Mouse (Mus musculus) lung, postnatal 0 days (tissue): ENCODE measurements around the gene Nr4a3. TPM values are rescaled to one million over a fixed set of nuclear protein-coding genes. Genes with fewer than 3 reads are reported as not detected.

Experiments
- ATAC-seq: fragments of 200-750 bp; cut with Nextera tagmentation; 2 replicates; pipeline ENCODE4 v1.8.0; 2017; ENCODE audit warnings: moderate library complexity
- DNase-seq: peaks from one replicate; pipeline ENCODE4 v3.0.0-alpha.2; 2016; ENCODE audit warnings: low spot score
- H3K27ac ChIP-seq: fragments of 300-500 bp; sonication (generic); 2 replicates; pipeline ENCODE4 v1.5.1; 2014; ENCODE audit warnings: antibody characterized with exemption, mild to moderate bottlenecking, low read length, mixed read lengths
- H3K27me3 ChIP-seq: fragments of 300-500 bp; sonication (generic); replicated peaks from 2 replicates; pipeline ENCODE4 v1.6.1; 2014; ENCODE audit warnings: low read length, mixed read lengths; ENCODE audit not compliant: insufficient read depth
- H3K36me3 ChIP-seq: fragments of 300-500 bp; sonication (generic); 2 replicates; pipeline ENCODE4 v1.6.1; 2014; ENCODE audit warnings: low read length, mixed read lengths; ENCODE audit not compliant: insufficient read depth
- H3K4me1 ChIP-seq: fragments of 300-500 bp; sonication (generic); 2 replicates; pipeline ENCODE4 v1.6.1; 2014; ENCODE audit warnings: antibody characterized with exemption, low read depth, low read length, mixed read lengths; ENCODE audit not compliant: insufficient read depth
- H3K4me2 ChIP-seq: fragments of 300-500 bp; sonication (generic); replicated peaks from 2 replicates; pipeline ENCODE4 v1.6.1; 2014; ENCODE audit warnings: low read depth, mild to moderate bottlenecking, low read length, moderate library complexity, mixed read lengths
- H3K4me3 ChIP-seq: fragments of 300-500 bp; sonication (generic); 2 replicates; pipeline ENCODE4 v1.5.1; 2014; ENCODE audit warnings: low read depth, low read length
- H3K9ac ChIP-seq: fragments of 300-500 bp; sonication (generic); replicated peaks from 2 replicates; pipeline ENCODE4 v1.6.1; 2014; ENCODE audit warnings: low read depth, mild to moderate bottlenecking
- H3K9me3 ChIP-seq: fragments of 300-500 bp; sonication (generic); 2 replicates; pipeline ENCODE4 v1.6.1; 2016; ENCODE audit warnings: low read length, mixed read lengths
- CTCF ChIP-seq: IDR thresholded peaks from 2 replicates; pipeline ENCODE4 v1.5.1; 2016; ENCODE audit warnings: antibody characterized with exemption, mild to moderate bottlenecking
- EP300 ChIP-seq: IDR thresholded peaks from 2 replicates; pipeline ENCODE4 v1.6.1; 2016; ENCODE audit warnings: antibody characterized with exemption, mild to moderate bottlenecking, control low read depth
- WGBS: fragments of 180-500 bp; shearing (Covaris S2); extraction: QIAGEN DNeasy Blood & Tissue Kit; methylation state at CpG from one replicate; pipeline ENCODE4 v1.1.7; 2014; 5-methylcytosine and 5-hydroxymethylcytosine counted together
- polyA plus RNA-seq: library from polyadenylated mRNA; unstranded; fragments of >200 nt; fragmentation: Nextera tagmentation; extraction: Ambion mirVana; gene quantifications from 2 replicates; pipeline ENCODE4 v1.2.1, GENCODE M21; 2015

The Nr4a3 gene
- polyA plus RNA-seq = 0.14 and 0.15 TPM in 2 replicates

DNA sequence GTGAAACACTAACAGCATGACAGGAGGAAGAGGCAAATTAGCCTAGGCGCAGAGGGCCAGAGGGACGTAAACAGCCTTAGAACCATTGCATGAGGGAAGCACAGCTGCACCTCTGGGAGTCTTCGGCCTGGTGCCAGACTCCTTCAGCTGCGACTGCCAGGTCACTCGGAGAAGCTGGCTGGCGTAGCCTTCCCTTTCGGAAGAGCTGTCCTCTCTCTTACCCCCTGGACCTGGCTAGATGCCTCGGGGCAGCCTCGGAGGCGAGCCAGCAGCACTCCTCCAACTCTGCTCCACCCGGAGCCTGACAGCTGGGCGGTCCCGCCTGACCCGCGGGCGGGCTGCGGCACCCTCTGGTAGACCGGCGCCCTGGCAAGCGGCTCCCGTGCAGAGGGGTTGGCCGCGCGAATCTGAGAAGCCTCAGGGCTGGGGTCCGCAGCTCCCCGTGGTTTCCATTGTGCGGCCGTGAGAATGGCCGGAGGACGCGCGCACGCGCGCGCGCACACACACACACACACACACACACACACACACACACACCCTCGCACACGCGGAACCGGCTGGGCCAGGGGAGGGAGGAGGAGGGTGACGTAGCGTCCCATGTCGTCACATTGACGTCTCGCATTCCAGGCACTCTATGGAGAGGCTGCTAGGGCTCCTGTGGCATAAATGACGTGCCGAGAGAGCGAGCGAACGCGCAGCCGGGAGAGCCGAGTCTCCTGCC, at the start of gene Nr4a3:
TSS of gene Nr4a3 (plus strand) at position 663 of the 721 bp plus-strand sequence.
- peak; percentile 71 for ATAC-seq
- peak within 1 kb of the TSS; percentile 33 for H3K9ac ChIP-seq

DNA sequence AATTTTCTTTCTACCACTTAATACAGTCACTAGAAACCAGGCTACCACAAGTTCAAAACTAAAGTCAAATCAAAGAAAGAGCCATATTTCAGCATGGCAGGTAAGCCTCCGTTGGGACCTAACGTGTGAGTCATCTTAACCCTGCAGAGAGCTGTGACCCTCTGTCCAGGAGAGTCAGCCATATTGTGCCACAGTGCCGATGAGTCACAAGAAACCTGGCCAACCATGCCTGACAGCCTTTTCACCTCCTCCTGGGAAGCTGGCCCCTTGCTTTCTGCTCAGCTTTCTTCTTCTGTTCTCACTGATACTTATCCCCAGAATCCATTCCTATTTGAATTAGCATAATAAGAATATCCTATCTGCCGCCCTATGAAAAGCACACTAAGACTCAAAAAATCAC, 42.0 kb upstream of the Nr4a3 start:
- Histone ChIP-seq H3K36me3 (no peaks in the 10 kb centered on the region), H3K4me1 (no peaks in the 10 kb centered on the region), H3K4me2 (no peak overlapping the region), H3K9ac (no peak overlapping the region), H3K27me3 (no peaks in the 10 kb centered on the region), H3K9me3 (no peaks in the 10 kb centered on the region), H3K4me3 (no peak overlapping the region), H3K27ac (no peak overlapping the region)
- ATAC-seq = no peak
- no peak for DNase-seq
- WGBS = 71% methylated on average over 4 of the region's 4 CpGs
- no peak for TF ChIP-seq CTCF
- no peak for TF ChIP-seq EP300

More for the DNA sequence above, at the start of gene Nr4a3:
- Histone ChIP-seq H3K9me3 (no peaks in the 10 kb centered on the region), H3K27ac (peak within 1 kb of the TSS; percentile 99), H3K4me3 (peak within 1 kb of the TSS; percentile 74), H3K4me2 (peak within 1 kb of the TSS; percentile 100), H3K36me3 (no peaks in the 10 kb centered on the region), H3K4me1 (peaks cover 25% of the 10 kb centered on the region), H3K27me3 (peaks cover 23% of the 10 kb centered on the region)
- WGBS = 0% methylated on average over 28 of the region's 54 CpGs
- peak; percentile 96 for DNase-seq
- peak; percentile 25; the same call in 1 of the 2 replicates for TF ChIP-seq EP300
- peak; percentile 55 for TF ChIP-seq CTCF

GRCm38 (mm10) chr4:48003456-48003855, 41.5 kb upstream of the Nr4a3 start:
- 79% methylated on average over 3 of the region's 3 CpGs for WGBS
- Histone ChIP-seq H3K4me1 (no peaks in the 10 kb centered on the region), H3K27me3 (no peaks in the 10 kb centered on the region), H3K9me3 (no peaks in the 10 kb centered on the region), H3K4me3 (no peak overlapping the region), H3K27ac (no peak overlapping the region), H3K4me2 (no peak overlapping the region), H3K9ac (no peak overlapping the region), H3K36me3 (no peaks in the 10 kb centered on the region)
- ATAC-seq (no peak), DNase-seq (no peak)
- TF ChIP-seq CTCF (no peak), EP300 (no peak)

DNA sequence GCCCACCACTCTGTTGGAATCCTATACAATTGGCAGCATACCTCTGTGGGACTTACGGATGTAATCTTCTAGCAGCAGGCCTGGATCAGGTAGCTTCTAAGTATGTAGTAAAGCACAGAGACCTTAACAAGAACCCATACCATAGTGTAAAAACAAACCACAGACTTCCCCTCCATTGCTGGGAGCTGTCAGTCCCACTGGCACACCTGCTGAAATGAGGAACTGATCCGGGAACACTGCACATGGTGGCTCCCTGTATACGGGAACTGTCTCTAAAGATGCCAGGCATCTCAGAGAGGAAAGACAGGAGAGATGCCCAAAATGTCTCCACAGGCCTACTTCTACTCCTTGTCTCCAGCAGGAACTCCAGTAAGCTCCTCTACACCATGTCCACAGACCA, 38.6 kb upstream of the Nr4a3 start:
- Histone ChIP-seq H3K4me2 (no peak overlapping the region), H3K27ac (no peak overlapping the region), H3K4me3 (no peak overlapping the region), H3K27me3 (no peaks in the 10 kb centered on the region), H3K9ac (no peak overlapping the region), H3K9me3 (no peaks in the 10 kb centered on the region), H3K4me1 (no peaks in the 10 kb centered on the region), H3K36me3 (no peaks in the 10 kb centered on the region)
- DNase-seq = no peak
- WGBS = 85% methylated on average over 3 of the region's 3 CpGs
- TF ChIP-seq EP300 (no peak), CTCF (no peak)
- ATAC-seq = no peak

DNA sequence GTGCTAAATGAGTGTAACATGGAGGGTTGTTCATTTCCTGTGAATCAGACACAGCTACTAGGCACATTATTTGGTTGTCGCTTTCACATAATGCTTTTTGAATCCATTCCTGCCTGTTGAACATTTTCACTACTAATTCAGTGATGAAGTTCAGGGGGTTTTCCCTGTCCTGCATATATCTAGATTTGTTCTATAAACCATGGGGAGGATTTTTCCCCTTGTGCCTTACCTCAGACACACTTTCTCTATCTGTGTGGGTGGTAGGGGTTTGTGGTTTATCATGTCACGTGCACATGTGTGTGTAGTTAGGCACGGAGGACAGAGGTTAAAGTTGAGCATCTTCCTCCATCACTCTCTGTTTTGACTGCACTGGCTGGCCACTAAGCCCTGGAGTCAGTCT, 32.7 kb upstream of the Nr4a3 start:
- DNase-seq = no peak
- no peaks in the 10 kb centered on the region for H3K9me3 ChIP-seq
- H3K4me2 ChIP-seq = no peak overlapping the region
- H3K27ac ChIP-seq = no peak overlapping the region
- H3K4me3 ChIP-seq = no peak overlapping the region
- no peaks in the 10 kb centered on the region for H3K27me3 ChIP-seq
- WGBS = 73% methylated on average over 3 of the region's 3 CpGs
- TF ChIP-seq CTCF (no peak), EP300 (no peak)
- ATAC-seq = no peak
- no peaks in the 10 kb centered on the region for H3K4me1 ChIP-seq
- no peaks in the 10 kb centered on the region for H3K36me3 ChIP-seq
- H3K9ac ChIP-seq = no peak overlapping the region

- Histone ChIP-seq H3K27ac (no peak overlapping the region), H3K27me3 (no peaks in the 10 kb centered on the region), H3K4me2 (no peak overlapping the region), H3K4me3 (no peak overlapping the region), H3K4me1 (no peaks in the 10 kb centered on the region), H3K9me3 (no peaks in the 10 kb centered on the region), H3K36me3 (no peaks in the 10 kb centered on the region), H3K9ac (no peak overlapping the region)
- 42% methylated on average over 3 of the region's 3 CpGs for WGBS
- TF ChIP-seq CTCF = no peak
- TF ChIP-seq EP300 = no peak
- ATAC-seq (no peak), DNase-seq (no peak)
These were observed 22.0 kb upstream of the Nr4a3 start for GRCm38 (mm10) chr4:48022966-48023365.
